Mouse (Mus musculus) ovary, postnatal 14 days (tissue): ENCODE data around the gene Zbtb7b.

ENCODE experiments used
- DNase-seq: peaks from one replicate; pipeline ENCODE4 v3.0.0; 2022; ENCODE audit warnings: low spot score

The Zbtb7b gene

GRCm38 (mm10) chr3:89337062-89337720, 57.4 kb downstream of the Zbtb7b start:
- DNase-seq: no peak

- no peak for DNase-seq
These were observed 58.0 kb downstream of the Zbtb7b start for GRCm38 (mm10) chr3:89336529-89336928.

DNA sequence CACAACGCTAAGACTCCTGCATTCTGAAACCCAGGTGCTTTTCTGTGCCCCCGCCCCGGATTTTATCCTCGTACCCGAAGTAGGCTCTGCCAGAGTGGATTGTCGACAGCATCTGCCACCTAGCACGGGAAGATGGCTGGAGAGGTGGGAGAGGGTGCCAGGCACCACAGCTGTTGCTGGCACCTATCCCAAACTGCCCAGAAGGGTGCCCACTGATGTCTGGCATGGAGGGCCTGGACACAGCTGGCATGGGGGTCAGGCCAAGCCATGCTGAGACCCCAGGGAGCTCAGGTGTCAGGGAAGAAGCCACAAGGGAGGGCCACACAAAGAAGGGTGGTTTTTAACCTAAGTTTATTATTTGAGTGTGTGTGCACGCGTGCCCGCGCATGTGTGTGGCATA, 61.5 kb downstream of the Zbtb7b start:
- DNase-seq: no peak

- no peak for DNase-seq
These were observed 62.1 kb downstream of the Zbtb7b start for GRCm38 (mm10) chr3:89332476-89332875.

DNA sequence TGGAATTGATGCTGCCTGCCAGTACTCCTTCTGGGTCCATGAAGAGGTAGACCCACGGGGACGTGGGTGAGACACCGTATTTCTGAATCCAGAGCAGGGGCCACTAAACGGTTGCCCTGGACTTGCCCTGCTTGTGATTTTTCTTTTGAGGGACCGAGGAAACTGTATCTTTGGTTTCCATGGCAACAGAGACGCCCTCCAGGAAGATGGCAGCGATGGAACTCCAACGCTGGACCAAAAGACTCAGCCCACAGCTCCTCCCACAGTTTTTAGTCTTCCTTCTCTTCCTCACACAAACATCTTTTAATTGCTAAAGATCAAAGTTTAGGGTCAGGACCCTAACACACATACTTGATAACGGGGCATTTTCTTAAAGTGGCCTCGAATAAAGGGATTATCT, 62.6 kb downstream of the Zbtb7b start:
- no peak for DNase-seq

DNA sequence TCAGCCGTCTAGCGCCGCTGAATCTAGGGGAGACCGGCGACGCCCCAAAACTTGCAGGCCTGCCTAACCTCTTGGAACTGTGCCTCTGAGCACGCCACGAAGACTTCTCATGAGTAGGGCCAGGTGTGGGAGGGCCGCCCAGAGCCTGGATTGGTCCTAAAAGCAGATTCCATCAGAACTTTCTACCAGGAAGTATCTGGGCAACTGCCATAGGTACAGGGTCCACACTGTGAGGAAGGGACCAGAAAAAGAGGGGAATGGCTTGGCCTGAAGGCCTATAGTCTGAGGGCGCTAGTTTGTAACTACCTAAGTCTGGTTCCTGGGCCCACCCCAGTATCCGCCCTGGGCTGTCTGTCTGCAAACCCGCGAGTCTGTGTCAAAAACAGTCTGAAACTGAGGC, 63.0 kb downstream of the Zbtb7b start:
- DNase-seq: no peak

GRCm38 (mm10) chr3:89330948-89331347, 63.6 kb downstream of the Zbtb7b start:
- DNase-seq: no peak

DNA sequence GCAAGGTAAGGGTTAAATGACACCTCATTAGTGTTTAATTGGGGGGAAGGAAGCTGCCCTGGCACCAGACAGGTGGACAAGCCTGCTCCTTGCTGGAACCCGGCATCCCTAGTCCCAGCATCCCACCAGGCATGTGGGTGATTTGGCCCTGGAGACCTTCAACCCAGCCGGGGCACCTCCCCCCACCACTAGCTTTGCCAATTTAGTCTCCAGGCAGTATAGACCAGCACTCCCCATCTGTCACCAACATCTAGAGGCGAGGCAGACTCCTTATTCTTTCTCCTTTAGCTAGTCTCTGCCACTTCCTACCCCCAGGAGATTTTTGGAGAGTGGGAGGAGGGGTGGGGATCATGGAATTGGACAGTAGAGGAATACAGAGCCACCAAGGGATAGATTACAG, 64.2 kb downstream of the Zbtb7b start:
- no peak for DNase-seq

GRCm38 (mm10) chr3:89328623-89329022, 66.0 kb downstream of the Zbtb7b start:
- no peak for DNase-seq
